Mouse (Mus musculus): ENCODE measurements around the gene Sbsn. TPM values are rescaled to one million over a fixed set of nuclear protein-coding genes. Genes with fewer than 3 reads are reported as not detected.

The Sbsn gene
- total RNA-seq, 4 experiments from 2014 or later: 213 to 399 (median 309) TPM

Other genes with a start within 250 kb of the Sbsn start
- 1 to 10 TPM; 2.2 to 9.4 (median 6.4) TPM for gene Arhgap33, start 216.4 kb upstream of the Sbsn start, total RNA-seq (2022)
- gene Hspb6, start 199.3 kb upstream of the Sbsn start, total RNA-seq (2022): 10 to 100 TPM; 23.5 to 56.3 (median 32.4) TPM
- gene Proser3, start 199.2 kb upstream of the Sbsn start, total RNA-seq (2022): 10 to 100 TPM in 2 of 4 experiments, 1 to 10 TPM in 2; 9.1 to 13.4 (median 10.0) TPM
- gene Lin37, start 191.6 kb upstream of the Sbsn start, total RNA-seq (2022): 10 to 100 TPM; 56.1 to 65.5 (median 61.7) TPM
- 10 to 100 TPM; 70.4 to 83.6 (median 73.1) TPM for gene U2af1l4, start 188.2 kb upstream of the Sbsn start, total RNA-seq (2022)
- gene Gm49396, start 188.1 kb upstream of the Sbsn start, total RNA-seq (2022): 10 to 100 TPM in 1 of 4 experiments, 1 to 10 TPM in 3; 2.9 to 11.3 (median 7.4) TPM
- gene Psenen, start 187.8 kb upstream of the Sbsn start, total RNA-seq (2022): 100 to 1,000 TPM; 146 to 179 (median 164) TPM
- 1 to 10 TPM; 2.1 to 7.9 (median 3.6) TPM for gene Igflr1, start 186.0 kb upstream of the Sbsn start, total RNA-seq (2022)
- gene Kmt2b, start 162.7 kb upstream of the Sbsn start, total RNA-seq (2022): 10 to 100 TPM; 36.8 to 65.3 (median 57.0) TPM
- 1 to 10 TPM in 1 of 4 experiments, under 1 TPM in 1, not detected in 2; 0.73 to 1.8 TPM for gene Zbtb32, start 152.6 kb upstream of the Sbsn start, total RNA-seq (2022)
- gene Upk1a, start 138.6 kb upstream of the Sbsn start, total RNA-seq (2022): under 1 TPM in 3 of 4 experiments, not detected in 1; 0.27 to 0.34 (median 0.31) TPM
- 1,000 to 10,000 TPM in 2 of 4 experiments, 100 to 1,000 TPM in 2; 538 to 1,102 (median 895) TPM for gene Cox6b1, start 125.3 kb upstream of the Sbsn start, total RNA-seq (2022)
- not detected for gene Etv2, start 115.6 kb upstream of the Sbsn start, total RNA-seq (2022)
- gene Rbm42, start 101.2 kb upstream of the Sbsn start, total RNA-seq (2022): 10 to 100 TPM; 76.5 to 93.6 (median 85.1) TPM
- gene Haus5, start 86.5 kb upstream of the Sbsn start, total RNA-seq (2022): 10 to 100 TPM in 3 of 4 experiments, 1 to 10 TPM in 1; 7.7 to 17.6 (median 12.1) TPM
- gene Pmis2, start 79.9 kb upstream of the Sbsn start, total RNA-seq (2022): under 1 TPM in 1 of 4 experiments, not detected in 3; 0.75 TPM
- 10 to 100 TPM in 1 of 4 experiments, 1 to 10 TPM in 3; 2.5 to 12.3 (median 5.8) TPM for gene 2200002J24Rik, start 52.5 kb upstream of the Sbsn start, total RNA-seq (2022)
- 10 to 100 TPM in 2 of 4 experiments, 1 to 10 TPM in 2; 2.9 to 15.5 (median 9.4) TPM for gene Atp4a, start 39.3 kb upstream of the Sbsn start, total RNA-seq (2022)
- gene Tmem147, start 21.9 kb upstream of the Sbsn start, total RNA-seq (2022): 100 to 1,000 TPM; 179 to 210 (median 202) TPM
- gene Gapdhs, start 7.8 kb upstream of the Sbsn start, total RNA-seq (2022): not detected
- 1 to 10 TPM; 2.7 to 4.6 (median 4.2) TPM for gene Dmkn, start 12.3 kb downstream of the Sbsn start, total RNA-seq (2022)
- not detected for gene Krtdap, start 36.4 kb downstream of the Sbsn start, total RNA-seq (2022)
- gene Ffar2, start 72.3 kb downstream of the Sbsn start, total RNA-seq (2022): 1 to 10 TPM; 1.6 to 9.0 (median 2.6) TPM
- 1 to 10 TPM in 1 of 4 experiments, under 1 TPM in 3; 0.35 to 1.9 (median 0.75) TPM for gene Ffar3, start 104.7 kb downstream of the Sbsn start, total RNA-seq (2022)
- not detected for gene Ffar1, start 110.1 kb downstream of the Sbsn start, total RNA-seq (2022)
- gene Cd22, start 128.9 kb downstream of the Sbsn start, total RNA-seq (2022): 1 to 10 TPM; 1.1 to 2.3 (median 1.5) TPM
- 1 to 10 TPM in 1 of 4 experiments, under 1 TPM in 3; 0.32 to 1.3 (median 0.42) TPM for gene Mag, start 163.4 kb downstream of the Sbsn start, total RNA-seq (2022)
- gene Hamp2, start 173.2 kb downstream of the Sbsn start, total RNA-seq (2022): 1 to 10 TPM in 3 of 4 experiments, not detected in 1; 1.3 to 4.2 (median 2.6) TPM
- 10 to 100 TPM in 1 of 4 experiments, 1 to 10 TPM in 1, under 1 TPM in 1, not detected in 1; 0.99 to 15.0 (median 1.0) TPM for gene Hamp, start 192.6 kb downstream of the Sbsn start, total RNA-seq (2022)
- gene Usf2, start 205.3 kb downstream of the Sbsn start, total RNA-seq (2022): 100 to 1,000 TPM; 116 to 131 (median 127) TPM
- gene Lsr, start 222.0 kb downstream of the Sbsn start, total RNA-seq (2022): 10 to 100 TPM in 2 of 4 experiments, 1 to 10 TPM in 2; 4.1 to 36.6 (median 13.7) TPM
- 1 to 10 TPM in 2 of 4 experiments, under 1 TPM in 2; 0.38 to 2.2 (median 0.84) TPM for gene Fam187b, start 222.3 kb downstream of the Sbsn start, total RNA-seq (2022)